Mouse (Mus musculus): ENCODE measurements around the gene Flcn. TPM values are rescaled to one million over a fixed set of nuclear protein-coding genes. Genes with fewer than 3 reads are reported as not detected.
A peak's percentile ranks its signal among the peaks of the same experiment; 100 is the strongest.
"Not testable (repeated sequence)": the region's sequence is repeated elsewhere in the genome, so short reads cannot be mapped to it uniquely, and the experiment has no call there.

Gene Flcn
- total RNA-seq (2021) = 10 to 100 TPM; 33.3 to 36.1 TPM

- intact Hi-C loops (cut with DNase I) = no loop called here
- DNase-seq = peak; percentile 88
These were observed at the start of gene Flcn for GRCm38 (mm10) chr11:59809670-59810474. Flcn (minus strand) TSS chr11:59810016.

- intact Hi-C loops (cut with DNase I) = no loop called here
- DNase-seq = no peak
These were observed 43.0 kb upstream of the Flcn start for GRCm38 (mm10) chr11:59852865-59853264.

- peak; percentile 76 for DNase-seq
- intact Hi-C loops (cut with DNase I) = no loop called here
These were observed 38.4 kb upstream of the Flcn start for GRCm38 (mm10) chr11:59847891-59848884.

- intact Hi-C loops (cut with DNase I) = no loop called here
- DNase-seq = peak; percentile 65
These were observed 37.3 kb upstream of the Flcn start for GRCm38 (mm10) chr11:59847131-59847530.

GRCm38 (mm10) chr11:59846311-59846710, 36.5 kb upstream of the Flcn start:
- intact Hi-C loops (cut with DNase I) = no loop called here

GRCm38 (mm10) chr11:59839459-59840126, 29.8 kb upstream of the Flcn start, which contains the start of gene Cops3:
Cops3 (minus strand) TSS chr11:59839838.
- DNase-seq = peak; percentile 98
- intact Hi-C loops (cut with DNase I) = no loop called here

More at GRCm38 (mm10) chr11:59846311-59846710, 36.5 kb upstream of the Flcn start:
- no peak for DNase-seq

GRCm38 (mm10) chr11:59839008-59839458, 29.2 kb upstream of the Flcn start, which contains the start of gene Nt5m:
Nt5m (plus strand) TSS chr11:59839447.
- intact Hi-C loops (cut with DNase I) = no loop called here
- DNase-seq = peak; percentile 95

- no peak for DNase-seq
- intact Hi-C loops (cut with DNase I) = no loop called here
These were observed 28.6 kb upstream of the Flcn start for GRCm38 (mm10) chr11:59838426-59838825.

- DNase-seq; intact Hi-C loops (cut with DNase I): not testable (repeated sequence)
These were observed 28.0 kb upstream of the Flcn start for GRCm38 (mm10) chr11:59837789-59838188.

- intact Hi-C loops (cut with DNase I) = loop anchor here (10.0 kb wide), 1 partner anchor 57 kb away; no protein-coding TSS in a partner anchor
- DNase-seq = no peak
These were observed 11.8 kb upstream of the Flcn start for GRCm38 (mm10) chr11:59821625-59822024.

GRCm38 (mm10) chr11:59817916-59818315, 8.1 kb upstream of the Flcn start:
- intact Hi-C loops (cut with DNase I) = no loop called here
- no peak for DNase-seq

- intact Hi-C loops (cut with DNase I) = no loop called here
- DNase-seq = no peak
These were observed 5.8 kb upstream of the Flcn start for GRCm38 (mm10) chr11:59815482-59816065.

GRCm38 (mm10) chr11:59814936-59815335, 5.1 kb upstream of the Flcn start:
- intact Hi-C loops (cut with DNase I) = no loop called here
- no peak for DNase-seq

- intact Hi-C loops (cut with DNase I) = no loop called here
- no peak for DNase-seq
These were observed 4.5 kb upstream of the Flcn start for GRCm38 (mm10) chr11:59814311-59814710.

GRCm38 (mm10) chr11:59813276-59813675, 3.5 kb upstream of the Flcn start:
- intact Hi-C loops (cut with DNase I) = no loop called here
- DNase-seq = no peak

GRCm38 (mm10) chr11:59811211-59811610, 1.4 kb upstream of the Flcn start:
- intact Hi-C loops (cut with DNase I) = no loop called here
- DNase-seq = no peak

- no peak for DNase-seq
- intact Hi-C loops (cut with DNase I) = no loop called here
These were observed 803 bp upstream of the Flcn start for GRCm38 (mm10) chr11:59810480-59811158.

GRCm38 (mm10) chr11:59809071-59809669, 646 bp downstream of the Flcn start:
- intact Hi-C loops (cut with DNase I) = no loop called here

More at GRCm38 (mm10) chr11:59809071-59809669, 646 bp downstream of the Flcn start:
- no peak for DNase-seq

Measured in left cerebral cortex, postnatal 4 days (tissue).